Mouse (Mus musculus) cerebellum, adult 2 months (tissue): ENCODE data around the gene Large1.

Experiments used
- CTCF ChIP-seq: fragments of 200-500 bp; IDR thresholded peaks from 2 replicates; pipeline ENCODE4 v1.5.1; 2011; ENCODE audit warnings: low read depth, mild to moderate bottlenecking, control low read depth, low read length, moderate library complexity, borderline replicate concordance; ENCODE audit not compliant: insufficient read depth
- POLR2A ChIP-seq: fragments of 200-500 bp; IDR thresholded peaks from 2 replicates; pipeline ENCODE4 v1.6.1; 2011; ENCODE audit warnings: low read length, control low read depth, borderline replicate concordance; ENCODE audit not compliant: insufficient read depth

DNA sequence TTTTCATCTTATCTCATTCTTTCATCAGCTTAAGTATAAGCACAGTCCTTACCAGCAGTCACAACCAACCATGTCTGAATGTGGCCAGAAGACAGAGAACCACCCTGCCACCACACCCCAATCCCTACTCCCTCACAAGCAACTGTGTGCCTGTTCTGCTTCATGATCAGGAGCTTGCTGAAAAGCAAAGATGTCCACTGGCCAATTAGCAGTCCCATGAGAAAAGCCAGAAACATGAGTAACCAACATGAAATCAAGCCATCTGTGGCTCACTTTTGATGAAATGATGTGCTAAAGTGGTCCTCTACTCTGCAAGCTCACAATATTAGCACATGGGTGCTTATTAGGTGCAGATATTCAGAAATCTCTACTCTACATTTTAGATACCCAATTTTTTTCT lies 57.8 kb downstream of the Large1 start:
- TF ChIP-seq CTCF = no peak
- TF ChIP-seq POLR2A = no peak
